Mouse (Mus musculus) bone marrow macrophage, adult 2 months (primary cell): ENCODE data around the gene Angptl4.

Experiments
- CTCF ChIP-seq: IDR thresholded peaks from 2 replicates; pipeline ENCODE4 v1.5.1; 2012; ENCODE audit warnings: low read depth, mild to moderate bottlenecking, low read length, moderate library complexity
- POLR2A ChIP-seq: IDR thresholded peaks from 2 replicates; pipeline ENCODE4 v1.6.1; 2012; ENCODE audit warnings: mild to moderate bottlenecking, low read depth, low read length, borderline replicate concordance

DNA sequence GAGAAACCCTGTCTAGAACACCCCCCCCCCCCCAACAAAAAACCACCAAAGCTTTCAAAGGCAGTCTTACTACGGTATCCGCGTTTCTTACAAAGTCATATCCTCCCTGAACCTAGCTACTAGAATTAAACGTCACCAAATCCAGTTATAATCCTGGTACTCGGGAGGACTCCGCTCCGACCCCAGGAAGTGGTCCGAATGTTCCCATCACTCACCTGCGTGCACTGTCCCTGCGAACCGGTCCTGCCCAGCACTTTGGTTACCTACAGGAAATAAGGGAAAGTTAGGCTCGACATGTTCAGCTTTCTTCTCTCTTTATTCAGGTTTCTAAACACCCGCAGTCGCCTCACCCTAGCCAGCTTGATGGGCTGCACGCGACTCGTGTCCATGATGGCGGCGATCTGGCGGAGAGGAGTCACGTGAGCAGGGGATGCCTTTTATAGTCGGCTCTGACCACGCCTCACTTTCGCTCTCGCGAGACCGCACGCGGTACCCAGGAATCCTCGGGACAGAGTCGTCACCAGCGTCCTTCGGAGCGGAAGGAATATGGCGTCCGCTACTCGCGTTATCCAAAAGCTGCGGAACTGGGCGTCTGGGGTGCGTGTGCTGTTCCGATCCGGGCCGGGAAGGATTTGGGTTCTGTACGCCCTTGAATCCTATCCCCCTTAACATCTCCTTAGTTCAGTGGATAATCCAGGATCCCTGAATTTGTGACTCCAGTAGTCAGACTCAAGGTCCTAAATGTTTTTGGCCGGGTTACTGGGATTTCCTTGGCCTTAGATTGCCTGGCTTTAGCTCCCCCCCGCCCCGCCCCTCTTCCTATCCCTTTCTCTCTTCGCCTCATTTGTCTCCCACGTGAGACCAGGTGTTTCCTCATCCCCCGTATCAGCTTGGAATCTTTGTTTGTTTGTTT lies 42.7 kb upstream of the Angptl4 start, which contains the start of the genes Rps28 and Ndufa7:
- TF ChIP-seq CTCF (no peak), POLR2A (no peak; the same call in 1 of the 2 replicates)
